Mouse (Mus musculus) forebrain, embryonic 13.5 days (tissue): ENCODE results near the gene Capn1. TPM values are rescaled to one million over a fixed set of nuclear protein-coding genes. Genes with fewer than 3 reads are reported as not detected.
A peak's percentile ranks its signal among the peaks of the same experiment; 100 is the strongest.

Source experiments
- ATAC-seq: fragments of 200-750 bp; cut with Nextera tagmentation; 2 replicates; pipeline ENCODE4 v1.8.0; 2017
- H3K27ac ChIP-seq: fragments of 300-500 bp; sonication (generic); 2 replicates; pipeline ENCODE4 v1.5.1; 2015; ENCODE audit warnings: inconsistent platforms, mild to moderate bottlenecking, moderate library complexity
- H3K27me3 ChIP-seq: fragments of 300-500 bp; sonication (generic); 2 replicates; pipeline ENCODE4 v1.6.1; 2015; ENCODE audit warnings: mild to moderate bottlenecking, inconsistent platforms
- H3K36me3 ChIP-seq: fragments of 300-500 bp; sonication (generic); 2 replicates; pipeline ENCODE4 v1.6.1; 2015; ENCODE audit warnings: mild to moderate bottlenecking, inconsistent platforms; ENCODE audit not compliant: poor library complexity, severe bottlenecking
- H3K4me1 ChIP-seq: fragments of 300-500 bp; sonication (generic); 2 replicates; pipeline ENCODE4 v1.6.1; 2015; ENCODE audit warnings: inconsistent platforms
- H3K4me2 ChIP-seq: fragments of 300-500 bp; sonication (generic); 2 replicates; pipeline ENCODE4 v1.6.1; 2015; ENCODE audit warnings: inconsistent platforms, mild to moderate bottlenecking, moderate library complexity
- H3K4me3 ChIP-seq: fragments of 300-500 bp; sonication (generic); 2 replicates; pipeline ENCODE4 v1.5.1; 2015; ENCODE audit warnings: mild to moderate bottlenecking, inconsistent platforms
- H3K9ac ChIP-seq: fragments of 300-500 bp; sonication (generic); 2 replicates; pipeline ENCODE4 v1.6.1; 2015; ENCODE audit warnings: mild to moderate bottlenecking, inconsistent platforms
- H3K9me3 ChIP-seq: fragments of 300-500 bp; sonication (generic); replicated peaks from 2 replicates; pipeline ENCODE4 v1.6.1; 2016; ENCODE audit warnings: inconsistent platforms
- WGBS: fragments of 180-500 bp; shearing (Covaris S2); methylation state at CpG from one replicate; pipeline ENCODE4 v1.1.7; 2015; 5-methylcytosine and 5-hydroxymethylcytosine counted together
- polyA plus RNA-seq: library from polyadenylated mRNA; unstranded; fragments of >200 nt; fragmentation: Nextera tagmentation; extraction: Ambion mirVana; gene quantifications from 2 replicates; pipeline ENCODE4 v1.2.1, GENCODE M21; 2015

The Capn1 gene
- polyA plus RNA-seq, 1 experiment from 2014 or later = 1.0 TPM

DNA sequence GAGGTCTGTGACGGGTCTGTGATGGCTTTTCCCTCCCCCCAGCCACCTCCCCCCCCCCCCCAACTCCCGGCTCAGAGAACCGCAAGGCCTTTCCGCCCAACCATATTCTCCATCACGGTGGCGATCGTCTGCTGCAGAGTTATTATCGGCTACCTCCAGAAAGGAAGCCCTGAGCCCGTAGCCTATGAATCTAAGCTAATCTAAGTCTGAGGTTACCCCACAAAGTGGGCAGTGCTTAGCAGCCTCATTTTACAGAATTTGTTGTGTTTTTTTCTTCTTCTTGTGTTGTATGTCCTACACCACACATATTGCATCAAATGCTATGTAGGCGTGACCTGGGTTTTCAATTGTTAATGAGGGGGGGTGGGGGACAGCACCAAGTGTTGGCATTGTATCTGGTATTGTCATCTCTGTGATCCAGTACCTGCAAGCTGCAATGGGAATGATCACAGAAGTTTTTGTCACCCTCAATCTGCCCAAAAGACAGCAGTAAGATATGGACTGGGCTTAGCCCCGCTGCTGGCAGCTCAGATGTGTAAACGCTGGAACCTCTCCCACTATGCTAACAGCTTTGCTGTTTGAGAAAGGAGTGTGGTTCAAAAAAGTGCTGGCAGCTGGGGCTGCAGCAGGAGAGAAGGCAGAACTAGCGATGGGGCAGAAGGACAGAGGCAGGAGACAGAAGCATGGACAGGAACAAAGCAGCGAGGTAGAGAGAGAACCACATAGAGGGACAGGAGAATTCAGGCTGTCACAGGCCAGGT is 15.0 kb upstream of the Capn1 start:
- no peak overlapping the region for H3K27ac ChIP-seq
- WGBS = 73% methylated on average over 14 of the region's 14 CpGs
- ATAC-seq = no peak

DNA sequence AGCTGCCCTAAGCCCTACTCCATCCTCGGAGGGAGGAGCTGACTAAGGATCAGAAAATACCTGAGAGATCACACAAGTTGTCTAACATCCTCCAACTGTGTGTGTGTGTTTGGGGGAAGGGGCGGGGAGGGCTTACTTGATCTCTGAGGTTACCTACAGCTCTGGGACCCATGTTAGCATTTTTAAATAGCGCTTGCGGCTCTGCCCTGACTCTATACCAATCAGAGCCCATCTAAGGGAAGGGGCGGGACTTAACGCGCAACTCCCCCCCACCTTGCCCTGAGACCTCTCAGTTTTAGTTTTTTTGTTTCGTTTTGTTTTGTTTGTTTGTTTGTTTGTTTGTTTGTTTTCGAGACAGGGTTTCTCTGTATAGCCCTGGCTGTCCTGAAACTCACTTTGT is 13.7 kb upstream of the Capn1 start:
- Histone ChIP-seq H3K27ac (no peak overlapping the region), H3K27me3 (no peaks in the 10 kb centered on the region), H3K9me3 (no peaks in the 10 kb centered on the region), H3K9ac (no peak overlapping the region), H3K4me1 (no peaks in the 10 kb centered on the region), H3K36me3 (no peaks in the 10 kb centered on the region), H3K4me2 (no peak overlapping the region), H3K4me3 (no peak overlapping the region)
- WGBS = 79% methylated on average over 9 of the region's 9 CpGs
- ATAC-seq = no peak

More for the DNA sequence above, 15.0 kb upstream of the Capn1 start:
- Histone ChIP-seq H3K9me3 (no peaks in the 10 kb centered on the region), H3K36me3 (no peaks in the 10 kb centered on the region), H3K9ac (no peak overlapping the region), H3K4me1 (no peaks in the 10 kb centered on the region), H3K4me3 (no peak overlapping the region), H3K27me3 (no peaks in the 10 kb centered on the region), H3K4me2 (no peak overlapping the region)

DNA sequence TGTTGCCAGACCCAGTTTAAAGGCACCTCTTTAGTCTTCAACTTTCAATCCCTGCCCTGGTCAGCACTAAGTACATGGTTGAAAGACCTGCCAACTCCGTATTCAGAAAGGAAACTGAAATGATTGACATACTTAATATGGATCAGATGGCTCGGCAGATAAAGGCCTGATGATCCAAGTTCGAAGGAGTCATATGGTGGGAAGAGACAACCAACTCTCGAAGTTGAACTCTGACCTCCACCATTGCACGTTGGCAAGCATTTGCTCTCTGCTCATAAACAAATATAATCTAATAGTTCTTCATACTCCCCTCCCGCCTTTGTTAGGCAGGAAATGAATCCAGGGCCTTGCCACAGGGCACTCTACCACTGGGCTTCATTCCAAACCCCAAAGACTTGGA is 13.3 kb upstream of the Capn1 start:
- Histone ChIP-seq H3K27me3 (no peaks in the 10 kb centered on the region), H3K4me2 (no peak overlapping the region), H3K27ac (no peak overlapping the region), H3K9me3 (no peaks in the 10 kb centered on the region), H3K36me3 (no peaks in the 10 kb centered on the region), H3K4me1 (no peaks in the 10 kb centered on the region), H3K9ac (no peak overlapping the region), H3K4me3 (no peak overlapping the region)
- no peak for ATAC-seq
- WGBS = 88% methylated on average over 6 of the region's 6 CpGs

DNA sequence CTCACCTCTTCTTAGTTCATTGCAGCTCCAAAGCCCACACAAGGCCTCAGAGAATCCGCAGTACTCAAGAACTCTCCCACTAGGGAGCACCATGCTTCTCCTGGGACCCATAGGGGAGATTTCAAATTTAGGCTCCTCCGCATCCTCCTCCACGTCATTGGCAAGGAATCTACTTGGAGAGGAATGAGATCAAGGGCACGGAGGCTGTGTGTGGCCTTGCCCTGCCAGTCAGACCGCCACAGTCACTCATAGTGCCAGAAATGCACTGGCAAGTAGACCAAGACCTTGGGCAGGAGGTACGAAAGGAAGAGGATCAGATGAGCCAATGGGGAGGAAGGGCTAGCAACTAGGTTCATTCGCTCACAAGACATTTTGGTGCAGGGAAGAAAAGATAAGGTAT is 8.2 kb upstream of the Capn1 start:
- ATAC-seq = no peak
- Histone ChIP-seq H3K36me3 (no peaks in the 10 kb centered on the region), H3K4me3 (no peak overlapping the region), H3K4me1 (no peaks in the 10 kb centered on the region), H3K9me3 (no peaks in the 10 kb centered on the region), H3K27me3 (no peaks in the 10 kb centered on the region), H3K4me2 (no peak overlapping the region), H3K9ac (no peak overlapping the region), H3K27ac (no peak overlapping the region)
- WGBS = 86% methylated on average over 7 of the region's 7 CpGs

DNA sequence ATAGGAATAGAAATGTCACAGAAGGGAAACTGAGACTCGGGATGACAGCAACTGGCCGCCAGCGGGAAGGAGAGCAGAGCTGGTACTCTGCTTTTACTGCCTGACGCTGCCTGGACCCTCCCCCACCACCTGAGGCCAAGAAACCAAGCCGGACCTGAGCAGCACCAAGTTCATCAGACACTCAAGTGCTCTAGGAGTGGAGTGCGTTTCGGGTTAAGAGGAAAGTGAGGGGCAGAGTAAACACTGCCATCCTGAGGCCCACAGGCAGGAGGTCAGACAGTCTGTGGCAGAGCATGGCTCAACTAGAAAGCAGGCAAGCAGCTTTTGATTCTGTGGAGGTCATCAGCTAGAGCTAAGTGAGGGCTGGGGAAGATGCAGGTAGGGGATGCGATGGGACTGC is 7.4 kb upstream of the Capn1 start:
- Histone ChIP-seq H3K27ac (no peak overlapping the region), H3K4me2 (no peak overlapping the region), H3K36me3 (no peaks in the 10 kb centered on the region), H3K4me3 (no peak overlapping the region), H3K9ac (no peak overlapping the region), H3K9me3 (no peaks in the 10 kb centered on the region), H3K27me3 (no peaks in the 10 kb centered on the region), H3K4me1 (no peaks in the 10 kb centered on the region)
- WGBS = 66% methylated on average over 8 of the region's 8 CpGs
- no peak for ATAC-seq

DNA sequence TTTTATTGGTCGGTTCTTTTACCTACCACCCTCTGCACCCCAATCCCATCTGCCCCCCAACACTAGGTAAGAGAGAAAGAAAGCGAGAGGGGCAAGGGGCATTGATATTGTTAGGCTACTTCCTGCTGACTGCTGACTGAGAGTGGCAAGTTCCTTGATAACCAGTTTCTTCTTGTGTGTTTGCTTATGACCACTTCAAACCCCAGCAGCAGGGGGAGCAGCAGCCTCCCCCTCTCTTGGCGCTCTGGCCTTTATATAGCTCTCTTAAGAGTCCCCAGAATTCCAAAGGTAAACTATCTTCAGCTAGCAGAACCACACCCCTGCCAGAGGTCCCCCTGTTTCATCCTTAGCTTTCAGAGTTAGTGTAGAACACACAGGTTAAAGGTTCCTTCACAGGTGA is 4.6 kb upstream of the Capn1 start:
- H3K4me1 ChIP-seq = peaks cover 7% of the 10 kb centered on the region
- no peak for ATAC-seq
- H3K9ac ChIP-seq = no peak overlapping the region
- peaks cover 26% of the 10 kb centered on the region for H3K27me3 ChIP-seq
- no peak overlapping the region for H3K27ac ChIP-seq
- no peaks in the 10 kb centered on the region for H3K9me3 ChIP-seq
- no peaks in the 10 kb centered on the region for H3K36me3 ChIP-seq
- WGBS = 61% methylated on average over 3 of the region's 3 CpGs
- H3K4me3 ChIP-seq = no peak overlapping the region
- no peak overlapping the region for H3K4me2 ChIP-seq

DNA sequence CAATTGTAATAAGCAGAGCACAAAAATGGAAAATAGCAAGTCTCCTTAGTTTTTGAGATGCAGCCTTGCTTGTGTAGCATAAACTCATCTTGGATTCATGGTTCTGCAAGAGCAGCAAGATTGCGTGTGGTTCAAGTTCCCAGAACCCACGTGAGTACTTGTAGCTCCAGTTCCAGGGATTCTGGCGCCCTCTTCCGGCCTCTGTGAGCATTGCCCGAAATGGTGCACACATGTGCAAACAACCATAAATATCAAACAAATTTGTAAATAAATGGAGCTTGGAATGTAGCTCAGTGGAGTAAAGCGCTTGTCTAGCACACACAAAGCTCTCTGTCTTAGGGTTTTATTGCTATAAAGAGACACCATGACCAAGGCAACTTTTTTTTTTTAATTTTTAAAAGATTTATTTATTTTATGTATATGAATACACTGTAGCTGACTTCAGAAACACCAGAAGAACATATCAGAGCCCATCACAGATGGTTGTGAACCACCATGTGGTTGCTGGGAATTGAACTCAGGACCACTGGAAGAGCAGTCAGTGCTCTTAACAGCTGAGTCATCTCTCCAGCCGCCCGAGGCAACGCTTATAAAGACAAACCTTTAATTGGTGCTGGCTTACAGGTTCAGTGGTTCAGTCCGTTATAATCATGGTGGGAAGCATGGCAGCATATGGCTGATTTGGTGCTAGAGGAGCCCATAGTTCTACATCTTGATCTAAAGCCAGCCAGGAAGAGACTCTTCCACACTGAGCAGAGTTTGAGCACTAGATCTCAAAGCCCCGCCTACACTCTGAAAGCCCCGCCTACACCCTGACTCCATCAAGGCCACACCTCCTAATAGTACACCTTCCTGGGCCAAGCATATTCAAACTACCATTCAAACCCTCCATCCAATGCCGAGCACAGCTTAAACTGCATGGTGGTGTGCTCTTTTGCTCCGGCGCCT is 2.7 kb upstream of the Capn1 start:
- WGBS = 28% methylated on average over 15 of the region's 15 CpGs
- peaks cover 44% of the 10 kb centered on the region for H3K27me3 ChIP-seq
- H3K4me1 ChIP-seq = peaks cover 12% of the 10 kb centered on the region

DNA sequence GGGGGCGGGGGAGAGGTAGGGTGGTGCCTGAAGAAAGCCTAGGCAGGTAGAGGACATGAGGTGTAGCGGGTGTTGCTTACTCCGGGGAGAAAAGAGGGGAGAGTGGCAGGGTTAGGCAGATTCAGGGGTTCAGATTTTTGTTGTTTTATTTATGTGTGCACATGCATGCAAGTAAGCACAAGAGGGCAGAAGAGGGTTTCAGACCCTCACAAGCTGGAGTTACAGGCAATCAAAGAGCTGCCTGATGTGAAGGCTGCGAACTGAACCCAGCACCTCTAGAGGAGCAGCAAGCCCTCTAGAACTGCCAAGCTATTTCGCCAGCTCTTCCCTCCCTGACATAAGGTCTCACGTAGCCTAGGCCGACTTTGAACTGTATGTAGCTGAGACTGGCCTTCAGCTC is 835 bp upstream of the Capn1 start:
- Histone ChIP-seq H3K27me3 (peaks cover 47% of the 10 kb centered on the region), H3K4me3 (no peak overlapping the region), H3K9me3 (no peaks in the 10 kb centered on the region), H3K4me2 (no peak overlapping the region), H3K27ac (no peak overlapping the region), H3K4me1 (peaks cover 12% of the 10 kb centered on the region), H3K9ac (no peak overlapping the region), H3K36me3 (no peaks in the 10 kb centered on the region)
- no peak for ATAC-seq
- WGBS = 41% methylated on average over 7 of the region's 7 CpGs

More for the DNA sequence above, 2.7 kb upstream of the Capn1 start:
- no peak for ATAC-seq
- Histone ChIP-seq H3K9me3 (no peaks in the 10 kb centered on the region), H3K9ac (0 out of 2 replicates have a peak overlapping the region, but pooled peaks have one; percentile 21), H3K36me3 (no peaks in the 10 kb centered on the region), H3K4me2 (no peak overlapping the region), H3K4me3 (no peak overlapping the region), H3K27ac (no peak overlapping the region)

DNA sequence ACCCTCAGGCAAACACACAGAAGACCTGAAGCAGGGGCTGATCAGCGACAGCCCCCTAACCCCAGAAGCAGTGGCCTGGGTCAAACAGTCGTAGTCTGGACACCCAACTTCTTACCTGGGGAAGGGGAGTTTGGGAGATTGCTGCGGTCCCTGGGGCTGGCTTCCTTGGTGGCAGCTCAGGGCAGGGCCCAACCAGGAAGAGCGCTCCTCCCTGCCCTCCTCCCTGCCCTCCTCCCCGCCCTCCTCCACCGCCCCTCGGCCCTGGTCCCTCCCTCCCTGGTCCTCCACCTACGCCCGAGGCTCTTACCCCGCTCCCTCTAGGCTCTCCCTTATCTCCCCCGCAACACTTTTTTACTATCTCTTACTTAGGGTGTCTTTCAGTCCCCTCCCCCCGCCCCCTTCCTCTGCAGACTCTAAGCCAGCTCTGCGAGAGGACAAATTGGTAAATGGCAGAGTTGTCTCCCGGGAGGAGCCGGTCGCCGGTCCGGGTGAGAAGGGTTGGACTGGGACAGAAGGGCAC is 646 bp downstream of the Capn1 start:
- Histone ChIP-seq H3K4me3 (peak overlapping the region; percentile 45), H3K4me2 (peak overlapping the region; percentile 82), H3K9ac (peak overlapping the region; percentile 73), H3K9me3 (no peaks in the 10 kb centered on the region), H3K4me1 (peaks cover 12% of the 10 kb centered on the region), H3K27me3 (peaks cover 47% of the 10 kb centered on the region), H3K36me3 (no peaks in the 10 kb centered on the region), H3K27ac (no peak overlapping the region)
- 4% methylated on average over 18 of the region's 18 CpGs for WGBS
- ATAC-seq = no peak; the same call in 1 of the 2 replicates

DNA sequence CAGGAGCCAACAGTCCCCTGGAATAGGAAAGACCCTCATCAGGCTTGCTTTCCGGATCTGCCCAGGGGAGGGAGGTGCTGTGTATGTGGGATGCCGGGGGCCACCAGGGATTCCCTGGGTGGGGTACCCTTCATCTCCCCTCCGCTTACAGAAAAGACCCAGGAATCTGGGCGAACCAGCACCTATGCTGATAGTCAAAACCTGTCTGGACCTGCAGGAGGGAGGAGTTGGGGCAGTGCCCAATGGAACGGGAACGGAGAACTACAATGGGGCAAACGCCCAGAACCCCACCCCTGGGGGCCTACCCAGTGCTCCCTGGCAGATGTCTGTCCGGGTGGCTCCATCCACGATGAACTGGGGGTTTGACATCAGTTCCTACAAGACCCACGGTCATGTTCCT is 2.0 kb downstream of the Capn1 start:
- Histone ChIP-seq H3K27me3 (peaks cover 47% of the 10 kb centered on the region), H3K36me3 (no peaks in the 10 kb centered on the region), H3K9ac (no peak overlapping the region), H3K4me3 (no peak overlapping the region), H3K4me1 (peaks cover 12% of the 10 kb centered on the region), H3K27ac (no peak overlapping the region), H3K4me2 (no peak overlapping the region), H3K9me3 (no peaks in the 10 kb centered on the region)
- ATAC-seq = no peak
- WGBS = 88% methylated on average over 10 of the region's 10 CpGs

DNA sequence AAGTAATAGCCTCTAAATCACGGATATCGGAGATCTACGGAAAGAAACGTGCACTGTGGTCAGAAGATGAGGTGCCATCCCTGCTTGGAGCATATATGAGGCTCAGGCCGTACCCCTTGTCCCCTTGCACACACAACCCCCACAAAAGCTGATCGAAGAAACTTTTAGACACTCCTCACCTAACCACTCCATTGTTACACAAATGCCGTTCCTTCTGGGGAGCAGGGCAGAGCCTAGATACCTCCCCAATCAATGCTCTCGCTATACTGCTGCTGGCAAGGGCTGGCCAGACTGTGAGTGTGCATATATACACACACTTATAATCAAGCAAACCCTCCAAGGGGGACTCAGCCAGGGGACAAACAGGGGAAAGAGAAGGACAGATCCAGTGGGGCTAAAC is 6.6 kb downstream of the Capn1 start:
- H3K4me2 ChIP-seq = no peak overlapping the region
- H3K36me3 ChIP-seq = no peaks in the 10 kb centered on the region
- H3K27me3 ChIP-seq = peaks cover 9% of the 10 kb centered on the region
- H3K27ac ChIP-seq = no peak overlapping the region
- H3K9ac ChIP-seq = no peak overlapping the region
- no peaks in the 10 kb centered on the region for H3K9me3 ChIP-seq
- WGBS = 67% methylated on average over 8 of the region's 8 CpGs
- ATAC-seq = no peak
- H3K4me3 ChIP-seq = no peak overlapping the region
- H3K4me1 ChIP-seq = no peaks in the 10 kb centered on the region

DNA sequence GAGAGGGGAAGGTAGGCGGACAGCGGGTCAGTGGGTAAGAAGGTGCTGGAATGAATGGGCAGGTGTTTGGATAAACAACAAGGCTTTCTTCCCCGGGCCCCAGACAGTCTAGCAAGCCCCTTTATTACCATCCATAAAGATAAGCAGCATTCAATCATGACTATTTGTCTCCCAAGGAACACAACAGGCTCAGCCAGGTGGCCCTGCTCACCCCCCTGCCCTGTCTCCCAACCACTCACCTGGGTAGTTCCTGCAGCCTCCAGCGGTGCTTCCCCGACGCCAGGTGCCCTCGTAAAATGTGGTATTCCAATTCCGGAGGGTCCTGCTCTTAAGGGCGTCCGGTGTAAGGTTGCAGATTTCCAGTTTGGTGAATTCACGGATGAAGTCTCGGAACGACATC is 8.7 kb downstream of the Capn1 start:
- no peak for ATAC-seq
- Histone ChIP-seq H3K4me3 (no peak overlapping the region), H3K36me3 (no peaks in the 10 kb centered on the region), H3K9ac (no peak overlapping the region), H3K4me1 (no peaks in the 10 kb centered on the region), H3K4me2 (no peak overlapping the region), H3K27ac (no peak overlapping the region), H3K9me3 (no peaks in the 10 kb centered on the region), H3K27me3 (no peaks in the 10 kb centered on the region)
- 93% methylated on average over 13 of the region's 13 CpGs for WGBS
